Mouse (Mus musculus): ENCODE measurements around the gene BC061212.
"Not testable (repeated sequence)": the region's sequence is repeated elsewhere in the genome, so short reads cannot be mapped to it uniquely, and the experiment has no call there.

Gene BC061212

DNA sequence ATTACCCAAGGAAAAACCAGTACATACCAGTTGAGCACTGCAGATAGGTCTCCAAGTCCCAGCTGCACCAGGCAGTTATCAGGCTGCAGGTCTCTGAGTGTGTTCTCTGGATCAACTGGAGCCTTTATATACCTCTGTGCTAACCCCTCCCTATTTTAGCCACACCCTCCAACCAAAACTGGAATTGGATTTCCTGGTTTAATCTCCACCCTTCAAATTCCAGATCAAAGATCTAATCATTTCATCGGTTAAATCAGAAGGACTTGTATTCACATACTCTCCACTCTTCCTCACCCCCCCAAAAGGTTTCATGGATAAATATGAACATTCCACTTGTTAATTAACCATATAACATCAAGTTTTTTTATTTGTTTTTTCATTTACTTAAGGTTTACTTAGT is at the start of gene BC061212:
BC061212 (minus strand) TSS at position 101 of the 400 bp plus-strand sequence.
- DNase-seq (ENCODE audit: low spot score), result not testable (repeated sequence)

DNA sequence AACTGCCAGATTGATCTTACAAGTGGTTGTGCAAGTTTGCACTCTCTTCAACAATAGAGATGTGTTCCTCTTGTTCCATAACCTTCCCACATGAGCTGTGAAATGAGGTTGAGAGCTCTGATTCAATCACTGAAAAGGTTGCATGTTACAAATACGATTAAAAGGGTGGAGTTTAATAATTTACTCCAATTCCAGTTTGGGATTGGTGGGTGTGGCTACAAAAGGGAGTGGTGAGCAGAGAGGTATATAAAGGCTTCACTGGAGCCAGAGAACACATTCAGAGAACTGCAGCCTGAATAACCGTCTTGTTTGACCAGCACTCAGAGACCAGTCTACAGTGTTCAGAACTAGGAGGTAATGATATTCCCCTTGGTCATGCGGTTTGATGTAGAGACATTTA is 5.7 kb upstream of the BC061212 start, which contains the start of gene Gm6351:
Gm6351 (plus strand) TSS at position 301 of the 400 bp plus-strand sequence.
- not testable (repeated sequence) for DNase-seq (ENCODE audit: low spot score)

Measured in left cerebral cortex, adult 11 months (tissue).